Mouse (Mus musculus): ENCODE results near the gene Pitpnm1.

The Pitpnm1 gene

DNA sequence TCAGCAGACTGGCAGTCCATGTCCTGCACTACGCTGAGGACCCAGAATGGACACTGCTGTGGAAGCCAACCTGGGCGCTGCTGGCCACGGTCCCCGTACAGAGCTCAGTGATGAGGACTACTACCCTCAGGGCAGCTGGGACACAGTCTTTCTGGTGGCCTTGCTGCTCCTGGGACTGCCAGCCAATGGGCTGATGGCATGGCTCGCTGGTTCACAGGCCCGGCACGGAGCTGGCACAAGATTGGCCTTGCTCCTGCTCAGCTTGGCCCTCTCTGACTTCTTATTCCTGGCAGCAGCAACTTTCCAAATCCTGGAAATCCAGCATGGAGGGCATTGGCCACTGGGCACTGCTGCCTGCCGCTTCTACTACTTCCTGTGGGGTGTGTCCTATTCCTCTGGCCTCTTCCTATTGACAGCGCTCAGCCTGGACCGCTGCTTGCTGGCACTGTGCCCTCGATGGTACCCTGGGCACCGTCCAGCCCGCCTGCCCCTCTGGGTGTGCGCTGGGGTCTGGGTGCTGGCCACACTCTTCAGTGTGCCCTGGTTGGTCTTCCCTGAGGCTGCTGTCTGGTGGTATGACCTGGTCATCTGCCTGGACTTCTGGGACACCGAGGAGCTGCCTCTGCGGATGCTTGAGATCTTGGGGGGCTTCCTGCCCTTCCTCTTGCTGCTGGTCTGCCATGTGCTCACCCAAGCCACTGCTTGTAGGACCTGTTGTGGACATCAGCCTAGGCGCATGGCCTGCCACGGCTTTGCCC is 42.8 kb downstream of the Pitpnm1 start:
- DNase-seq (ENCODE audit: low spot score) = no peak

DNA sequence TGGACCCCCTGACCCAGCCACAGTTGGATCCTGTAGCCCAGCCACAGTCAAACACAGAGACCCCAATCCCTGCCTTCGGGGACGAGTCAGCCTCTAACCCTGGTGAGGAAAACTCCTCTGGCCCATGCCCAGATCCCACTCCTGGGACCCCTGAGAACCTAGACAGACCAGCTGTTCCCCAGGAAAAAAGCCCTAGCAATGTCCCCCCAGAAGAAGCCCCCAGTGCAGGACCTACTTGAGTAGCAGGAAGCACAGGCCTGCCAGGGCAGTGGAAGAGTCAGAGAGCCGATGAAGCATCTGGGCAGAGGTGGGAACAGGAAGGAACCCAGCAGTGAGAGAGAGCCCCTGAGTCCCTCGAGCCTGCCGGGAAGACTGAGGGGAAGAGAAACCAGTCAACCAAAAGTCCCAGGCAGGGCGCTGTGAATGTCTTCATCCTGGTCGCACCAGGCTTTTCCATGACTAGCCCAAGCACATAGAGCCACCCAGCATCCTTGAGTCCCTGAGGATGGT is 44.0 kb downstream of the Pitpnm1 start, which contains the start of gene Cabp4:
Gene Cabp4 (minus strand): TSS at position 275 of the 510 bp plus-strand sequence.
- no peak for DNase-seq (ENCODE audit: low spot score)

DNA sequence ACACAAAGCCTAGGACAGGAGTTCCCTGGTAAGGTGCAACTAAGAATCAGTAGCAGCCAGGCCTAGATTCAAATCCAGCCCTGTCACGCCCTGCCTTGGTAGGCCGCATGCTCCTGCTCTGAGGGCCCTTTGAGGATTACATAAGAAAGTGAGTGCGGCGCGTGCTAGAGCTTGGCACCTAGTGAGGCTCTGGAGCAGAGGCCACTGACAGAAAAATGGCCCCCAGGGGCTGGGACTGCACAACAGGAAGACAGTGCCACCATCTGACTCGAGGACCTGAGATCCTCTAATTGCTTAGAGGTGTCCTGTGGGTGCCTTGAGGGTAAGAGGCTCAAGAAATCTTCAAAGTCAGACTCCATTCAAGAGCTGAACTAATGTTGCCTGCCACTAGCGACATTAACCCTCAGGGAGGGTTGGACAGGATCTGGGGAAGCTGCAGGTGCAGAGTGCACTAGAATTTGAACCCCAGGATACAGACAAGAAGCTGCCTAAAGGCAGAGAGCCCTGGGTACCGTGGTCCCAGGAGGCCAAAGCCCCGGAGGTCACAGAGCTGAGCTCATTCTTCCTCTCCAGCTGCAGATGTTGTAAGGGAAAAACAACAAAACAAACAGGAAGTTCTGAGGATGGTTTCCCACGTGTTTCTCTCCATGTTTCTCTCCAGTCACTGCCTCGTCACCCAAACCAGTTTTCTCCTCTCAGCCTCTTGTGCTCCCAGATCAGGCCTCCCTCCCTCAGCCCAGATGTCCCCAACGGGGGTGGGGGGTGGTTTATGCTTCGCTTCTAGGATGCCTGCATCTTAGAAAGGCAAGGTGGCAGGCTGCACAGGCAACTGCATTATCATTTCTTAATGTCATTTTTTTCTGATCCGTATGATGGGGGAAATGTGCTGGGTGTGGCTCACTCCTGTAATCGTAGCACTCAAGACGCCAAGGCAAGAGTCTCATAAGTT is 45.0 kb downstream of the Pitpnm1 start:
- no peak for DNase-seq (ENCODE audit: low spot score)

DNA sequence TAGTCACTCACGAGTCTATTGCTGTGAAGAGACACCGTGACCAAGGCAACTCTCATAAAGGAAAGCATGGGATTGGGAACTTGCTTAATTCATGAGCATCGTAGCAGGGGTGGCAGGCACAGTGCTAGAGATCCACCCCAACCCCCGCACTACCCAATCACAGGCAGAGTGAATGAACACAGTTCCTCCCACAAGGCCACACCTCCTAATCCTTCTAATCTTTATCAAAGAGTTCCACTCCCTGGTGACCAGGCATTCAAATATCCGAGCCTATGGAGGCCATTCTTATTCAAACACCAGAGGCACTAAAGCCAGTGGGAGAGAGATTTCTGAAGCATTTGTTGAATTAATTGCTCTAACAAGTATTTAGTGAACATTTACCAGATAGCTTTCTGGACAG is 46.1 kb downstream of the Pitpnm1 start:
- no peak for DNase-seq (ENCODE audit: low spot score)

- DNase-seq (ENCODE audit: low spot score) = no peak
These were observed 46.7 kb downstream of the Pitpnm1 start for GRCm38 (mm10) chr19:4146366-4147021.

DNA sequence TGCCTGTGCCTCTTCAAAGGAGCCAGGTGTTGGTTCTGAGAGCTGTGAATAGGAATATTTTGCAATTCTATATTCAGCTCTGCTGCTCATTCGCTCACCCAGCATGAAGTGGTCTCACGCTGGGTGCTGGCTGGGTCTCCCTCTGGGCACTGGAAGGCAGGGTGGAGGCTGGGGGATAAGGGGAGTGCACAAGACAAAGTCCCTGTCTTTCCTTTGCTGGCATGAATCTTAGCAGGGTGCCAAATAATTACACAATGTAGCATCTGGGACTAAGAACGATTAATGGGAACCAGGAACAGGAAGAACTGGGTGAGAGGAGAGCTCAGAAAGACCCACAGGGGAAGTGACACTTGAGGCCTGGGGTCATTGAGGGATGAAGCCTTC is 47.2 kb downstream of the Pitpnm1 start:
- no peak for DNase-seq (ENCODE audit: low spot score)

DNA sequence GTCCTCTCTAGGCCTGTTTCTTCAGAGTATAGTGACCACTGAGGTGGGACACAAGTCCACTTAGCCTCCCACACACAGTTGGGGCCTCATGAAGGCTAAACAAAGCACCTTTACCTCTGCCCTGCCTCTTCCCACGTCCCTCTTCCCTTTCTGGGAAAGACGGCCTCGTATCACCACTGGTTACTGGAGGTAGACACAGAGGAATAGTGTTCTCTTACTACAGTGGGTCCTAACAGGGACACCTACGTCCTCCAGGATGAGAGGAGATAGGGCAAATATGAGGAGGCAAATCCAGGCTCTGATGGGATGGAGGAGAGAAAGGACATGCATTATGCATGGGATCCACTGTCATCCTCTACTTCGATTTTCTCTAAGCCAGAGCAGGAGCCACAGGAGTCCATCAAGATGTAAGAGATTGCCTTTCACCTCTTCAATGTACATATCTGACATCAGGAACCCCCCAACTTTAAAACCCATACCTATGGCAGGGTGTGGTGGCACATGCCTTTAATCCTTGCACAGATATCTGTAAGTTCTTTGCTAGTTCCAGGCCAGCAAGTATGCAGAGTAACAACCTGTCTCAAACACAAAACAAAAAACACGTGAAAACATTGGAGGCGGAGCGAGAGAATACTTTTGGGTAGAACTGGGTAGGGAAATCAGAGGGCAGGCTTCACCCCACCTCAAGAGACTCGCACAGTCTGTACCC is 48.1 kb downstream of the Pitpnm1 start:
- no peak for DNase-seq (ENCODE audit: low spot score)

GRCm38 (mm10) chr19:4148491-4148806 is 48.7 kb downstream of the Pitpnm1 start, which contains the start of gene Coro1b:
Gene Coro1b, plus strand, starts transcription at chr19:4148619.
- peak; percentile 96 for DNase-seq (ENCODE audit: low spot score)

DNA sequence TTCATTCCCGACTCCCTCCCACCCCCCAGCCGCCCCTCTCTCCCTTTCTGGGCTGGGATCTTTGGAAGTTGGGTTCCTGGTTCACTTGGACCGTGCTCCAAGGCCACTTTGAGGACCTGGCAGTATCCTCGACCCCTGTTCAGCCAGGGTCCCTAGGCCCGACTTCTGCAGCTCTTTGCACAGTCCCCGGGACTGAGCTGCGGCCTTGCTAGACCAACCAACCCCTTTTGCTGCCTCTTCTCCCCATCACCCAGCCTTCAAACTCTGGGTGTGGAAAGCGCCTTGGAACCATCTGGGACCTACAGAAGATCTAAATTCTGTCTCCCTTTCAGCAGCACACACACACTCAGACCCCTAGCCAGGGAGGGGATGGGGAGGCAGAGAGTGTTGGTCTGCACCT is 49.0 kb downstream of the Pitpnm1 start:
- DNase-seq (ENCODE audit: low spot score) = no peak

DNA sequence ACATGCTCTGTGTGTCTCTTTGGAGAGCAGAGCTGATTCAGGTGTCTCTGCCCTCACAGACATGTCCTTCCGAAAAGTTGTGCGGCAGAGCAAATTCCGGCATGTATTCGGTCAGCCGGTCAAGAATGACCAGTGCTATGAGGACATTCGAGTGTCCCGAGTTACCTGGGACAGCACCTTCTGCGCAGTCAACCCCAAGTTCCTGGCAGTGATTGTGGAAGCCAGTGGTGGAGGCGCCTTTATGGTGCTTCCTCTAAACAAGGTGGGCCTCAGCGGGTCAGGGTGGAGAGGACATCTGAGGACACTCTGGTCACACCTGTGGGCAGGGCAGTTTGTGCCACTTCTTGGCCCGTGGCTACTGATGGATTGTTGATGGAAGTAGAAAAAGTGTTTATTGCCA is 49.5 kb downstream of the Pitpnm1 start:
- no peak for DNase-seq (ENCODE audit: low spot score)

DNA sequence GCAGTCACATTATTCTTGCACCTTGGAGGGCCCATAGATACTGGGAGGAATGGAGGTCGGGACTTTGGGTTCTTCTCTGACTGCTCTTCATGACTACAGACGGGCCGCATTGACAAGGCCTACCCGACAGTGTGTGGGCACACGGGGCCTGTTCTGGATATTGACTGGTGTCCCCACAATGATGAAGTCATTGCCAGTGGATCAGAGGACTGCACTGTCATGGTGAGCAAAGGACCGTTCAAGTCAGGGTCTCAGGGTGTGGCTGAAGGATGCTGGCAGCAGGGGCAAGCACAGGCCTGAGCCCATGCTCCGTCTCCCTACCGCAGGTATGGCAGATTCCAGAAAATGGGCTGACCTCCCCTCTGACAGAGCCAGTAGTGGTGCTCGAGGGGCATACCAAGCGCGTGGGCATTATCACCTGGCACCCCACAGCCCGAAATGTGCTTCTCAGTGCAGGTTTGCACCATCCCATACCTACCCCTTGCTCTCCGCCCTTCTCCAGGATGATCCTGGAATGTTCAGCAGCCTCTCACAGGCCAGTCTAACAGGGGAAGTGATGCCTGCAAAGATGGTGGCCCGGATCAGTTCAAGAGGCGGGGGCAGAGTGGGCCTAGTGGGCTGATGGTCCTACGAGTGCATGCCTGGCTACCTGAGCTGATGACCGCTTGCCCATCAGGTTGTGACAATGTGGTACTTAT is 50.1 kb downstream of the Pitpnm1 start:
- DNase-seq (ENCODE audit: low spot score) = no peak

GRCm38 (mm10) chr19:4150567-4151487 is 51.0 kb downstream of the Pitpnm1 start:
- no peak for DNase-seq (ENCODE audit: low spot score)

DNA sequence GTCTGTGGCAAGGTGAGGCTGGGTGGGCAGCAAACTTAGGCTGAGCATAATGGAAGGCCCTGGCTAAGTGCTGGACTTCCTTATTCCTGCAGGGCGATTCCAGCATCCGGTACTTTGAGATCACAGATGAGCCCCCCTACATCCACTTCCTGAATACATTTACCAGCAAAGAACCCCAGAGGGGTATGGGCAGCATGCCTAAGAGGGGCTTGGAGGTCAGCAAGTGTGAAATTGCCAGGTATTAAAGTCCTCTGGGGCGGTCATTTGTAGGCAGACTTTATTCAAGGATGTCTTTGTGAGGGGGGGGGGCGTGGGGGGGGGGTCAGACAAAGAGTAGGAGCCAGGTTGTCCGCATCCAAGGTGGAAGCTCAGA is 51.7 kb downstream of the Pitpnm1 start:
- no peak for DNase-seq (ENCODE audit: low spot score)

DNA sequence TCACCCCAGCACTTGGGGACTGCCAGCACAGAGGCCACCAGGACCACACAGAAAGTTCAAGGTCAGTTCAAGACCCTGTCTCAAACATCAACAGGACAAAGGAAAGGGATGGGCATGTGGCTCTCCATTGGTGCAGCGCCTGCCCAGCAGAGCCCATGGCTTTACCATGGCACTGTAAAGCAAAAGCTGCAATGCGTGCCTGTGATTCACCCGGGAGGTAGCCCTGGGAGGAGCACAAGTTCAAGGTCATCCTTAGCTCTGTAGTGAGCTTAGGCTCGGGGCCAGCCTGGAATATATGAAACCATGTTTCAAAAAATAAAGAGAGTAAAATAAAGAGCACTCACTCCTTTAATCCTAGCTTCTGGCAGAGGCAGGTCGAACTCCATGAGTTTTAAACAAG is 52.1 kb downstream of the Pitpnm1 start:
- DNase-seq (ENCODE audit: low spot score) = no peak

DNA sequence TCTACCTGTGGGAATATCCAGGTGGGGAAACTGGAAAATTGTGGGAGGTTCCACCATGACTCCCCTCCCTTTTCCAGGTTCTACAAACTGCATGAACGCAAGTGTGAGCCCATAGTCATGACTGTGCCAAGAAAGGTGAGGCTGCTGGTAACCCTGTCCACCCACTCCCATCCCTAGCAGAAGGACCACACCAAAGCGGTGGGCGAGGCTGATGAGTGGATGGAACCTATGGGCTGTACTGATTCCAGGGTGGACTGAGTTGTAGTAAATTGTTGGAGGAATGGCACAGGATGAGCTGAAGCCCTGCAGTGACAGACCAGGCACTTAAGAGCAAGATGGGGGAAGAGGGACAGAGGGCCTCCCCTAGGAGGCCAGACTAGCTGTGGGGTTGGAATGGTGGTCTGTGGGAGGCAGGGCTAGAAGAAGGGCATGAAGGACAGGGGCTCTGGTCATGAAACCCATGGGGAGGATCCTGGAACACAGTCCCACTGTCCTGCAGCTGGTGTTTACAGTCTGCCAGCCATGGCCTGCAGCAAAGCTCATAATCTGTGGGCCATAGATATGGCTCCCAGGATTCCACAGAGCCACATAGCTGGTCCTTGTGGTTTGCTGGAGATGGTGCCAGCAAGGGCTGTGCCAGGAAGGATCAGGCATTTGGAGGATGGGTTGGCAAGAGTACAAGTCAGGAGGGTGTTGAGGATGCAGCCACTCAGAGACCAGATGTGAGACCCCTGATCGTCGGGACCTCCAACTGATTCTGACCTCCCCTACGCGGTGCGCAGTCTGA is 52.8 kb downstream of the Pitpnm1 start:
- DNase-seq (ENCODE audit: low spot score) = no peak

DNA sequence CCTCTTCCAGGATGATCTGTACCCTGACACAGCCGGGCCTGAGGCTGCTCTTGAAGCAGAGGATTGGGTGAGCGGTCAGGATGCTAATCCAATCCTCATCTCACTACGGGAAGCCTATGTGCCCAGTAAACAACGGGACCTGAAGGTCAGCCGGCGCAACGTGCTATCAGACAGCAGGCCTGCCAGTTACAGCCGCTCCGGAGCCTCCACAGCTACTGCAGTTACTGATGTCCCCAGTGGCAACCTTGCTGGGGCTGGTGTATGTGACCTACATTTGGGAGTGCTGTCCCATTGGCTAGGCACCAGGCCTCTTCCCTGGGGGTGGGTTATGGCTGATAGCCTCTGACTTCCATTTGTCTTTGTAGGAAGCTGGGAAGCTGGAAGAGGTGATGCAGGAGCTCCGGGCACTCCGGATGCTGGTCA is 53.4 kb downstream of the Pitpnm1 start, which contains the start of gene Ptprcap:
Gene Ptprcap (plus strand): TSS at position 373 of the 423 bp plus-strand sequence.
- DNase-seq (ENCODE audit: low spot score) = no peak

DNA sequence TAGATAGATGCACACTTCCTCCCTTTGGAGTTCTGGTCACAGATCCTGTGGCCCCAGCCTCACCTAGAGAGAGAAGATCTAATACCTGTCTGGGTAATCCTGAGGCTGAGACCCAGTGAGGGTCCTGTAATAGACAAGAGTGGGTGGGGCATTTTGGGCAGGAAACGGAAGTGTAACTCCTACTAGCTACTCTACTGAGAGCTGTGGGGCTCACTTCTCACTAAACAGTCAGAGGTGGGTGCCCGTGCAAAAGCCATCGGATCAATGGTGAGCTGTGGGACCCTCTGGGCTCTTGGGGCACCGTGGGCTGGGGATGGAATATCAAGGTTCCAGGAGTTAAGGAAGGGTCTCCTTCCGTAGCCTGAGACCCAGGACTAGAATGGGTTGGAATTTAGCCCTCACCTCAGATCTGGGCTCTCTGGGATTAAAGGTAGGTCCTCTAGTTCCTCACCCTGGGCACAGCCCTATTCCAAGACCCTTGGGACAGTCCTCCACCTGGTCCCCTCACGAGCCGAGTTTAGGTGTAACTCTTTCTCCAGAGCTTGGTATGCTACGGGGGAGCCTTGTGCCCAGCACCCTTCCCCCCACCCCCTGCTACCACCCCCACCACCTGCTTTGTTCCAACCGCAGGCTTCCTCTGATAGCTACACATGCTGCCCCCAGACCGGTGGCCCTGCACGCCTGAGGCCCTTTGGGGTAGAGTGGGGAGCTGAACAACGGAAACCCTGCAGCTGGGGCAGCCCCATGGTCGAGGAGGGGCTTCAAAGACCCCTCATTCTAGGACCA is 54.8 kb downstream of the Pitpnm1 start:
- DNase-seq (ENCODE audit: low spot score) = no peak
